Mouse (Mus musculus): ENCODE measurements around the gene Akt2. TPM values are rescaled to one million over a fixed set of nuclear protein-coding genes. Genes with fewer than 3 reads are reported as not detected.
"Not testable (repeated sequence)": the region's sequence is repeated elsewhere in the genome, so short reads cannot be mapped to it uniquely, and the experiment has no call there.

The Akt2 gene
- polyA plus RNA-seq, 1 experiment from 2014 or later: 51.1 TPM

- ATAC-seq (ENCODE audit: low FRiP score): no peak
- no peak overlapping the region for H3K9ac ChIP-seq
- WGBS: 94% methylated on average over 6 of the region's 6 CpGs
- H3K27me3 ChIP-seq (ENCODE audit: control insufficient read depth, insufficient read depth, low read length): no peaks in the 10 kb centered on the region
- H3K4me3 ChIP-seq (replicated peaks; ENCODE audit: low read length): no peak overlapping the region
- H3K4me1 ChIP-seq (replicated peaks; ENCODE audit: control insufficient read depth, insufficient read depth, low read length): no peaks in the 10 kb centered on the region
- H3K9me3 ChIP-seq (ENCODE audit: control insufficient read depth, low read length): no peaks in the 10 kb centered on the region
- H3K36me3 ChIP-seq (replicated peaks; ENCODE audit: control insufficient read depth, insufficient read depth): peaks cover 78% of the 10 kb centered on the region
- no peak overlapping the region for H3K4me2 ChIP-seq (replicated peaks)
- no peak for DNase-seq (ENCODE audit: low spot score)
- H3K27ac ChIP-seq: 0 out of 2 replicates have a peak overlapping the region, but pooled peaks have one; percentile 5
Observed at GRCm38 (mm10) chr7:27628190-27628589, 36.8 kb downstream of the Akt2 start.

GRCm38 (mm10) chr7:27628816-27629215 lies 37.5 kb downstream of the Akt2 start:
- not testable (repeated sequence) for H3K27ac ChIP-seq; H3K4me2 ChIP-seq (replicated peaks); H3K4me3 ChIP-seq (replicated peaks; ENCODE audit: low read length); ATAC-seq (ENCODE audit: low FRiP score); H3K4me1 ChIP-seq (replicated peaks; ENCODE audit: control insufficient read depth, insufficient read depth, low read length); H3K9me3 ChIP-seq (ENCODE audit: control insufficient read depth, low read length); DNase-seq (ENCODE audit: low spot score); H3K27me3 ChIP-seq (ENCODE audit: control insufficient read depth, insufficient read depth, low read length); H3K9ac ChIP-seq
- H3K36me3 ChIP-seq (replicated peaks; ENCODE audit: control insufficient read depth, insufficient read depth): peaks cover 79% of the 10 kb centered on the region
- WGBS: 86% methylated on average over 7 of the region's 7 CpGs

- Histone ChIP-seq H3K4me3 (replicated peaks; ENCODE audit: low read length) (no peak overlapping the region), H3K27me3 (ENCODE audit: control insufficient read depth, insufficient read depth, low read length) (no peaks in the 10 kb centered on the region), H3K27ac (no peak overlapping the region), H3K4me2 (replicated peaks) (no peak overlapping the region), H3K9ac (no peak overlapping the region), H3K36me3 (replicated peaks; ENCODE audit: control insufficient read depth, insufficient read depth) (peaks cover 86% of the 10 kb centered on the region), H3K9me3 (ENCODE audit: control insufficient read depth, low read length) (no peaks in the 10 kb centered on the region), H3K4me1 (replicated peaks; ENCODE audit: control insufficient read depth, insufficient read depth, low read length) (no peaks in the 10 kb centered on the region)
- DNase-seq (ENCODE audit: low spot score): no peak
- no peak for ATAC-seq (ENCODE audit: low FRiP score)
- WGBS: 97% methylated on average over 4 of the region's 4 CpGs
Observed at GRCm38 (mm10) chr7:27631439-27631838, 40.1 kb downstream of the Akt2 start.

GRCm38 (mm10) chr7:27633166-27633565 lies 41.8 kb downstream of the Akt2 start:
- Histone ChIP-seq H3K27ac (no peak overlapping the region), H3K27me3 (ENCODE audit: control insufficient read depth, insufficient read depth, low read length) (no peaks in the 10 kb centered on the region), H3K9ac (no peak overlapping the region), H3K4me2 (replicated peaks) (no peak overlapping the region), H3K9me3 (ENCODE audit: control insufficient read depth, low read length) (no peaks in the 10 kb centered on the region), H3K4me1 (replicated peaks; ENCODE audit: control insufficient read depth, insufficient read depth, low read length) (no peaks in the 10 kb centered on the region), H3K36me3 (replicated peaks; ENCODE audit: control insufficient read depth, insufficient read depth) (peaks cover 85% of the 10 kb centered on the region), H3K4me3 (replicated peaks; ENCODE audit: low read length) (no peak overlapping the region)
- 92% methylated on average over 6 of the region's 6 CpGs for WGBS
- ATAC-seq (ENCODE audit: low FRiP score): no peak
- no peak for DNase-seq (ENCODE audit: low spot score)

GRCm38 (mm10) chr7:27634691-27635090 lies 43.3 kb downstream of the Akt2 start:
- peaks cover 73% of the 10 kb centered on the region for H3K36me3 ChIP-seq (replicated peaks; ENCODE audit: control insufficient read depth, insufficient read depth)
- WGBS: 97% methylated on average over 6 of the region's 6 CpGs
- H3K9ac ChIP-seq: no peak overlapping the region
- no peaks in the 10 kb centered on the region for H3K4me1 ChIP-seq (replicated peaks; ENCODE audit: control insufficient read depth, insufficient read depth, low read length)
- no peak overlapping the region for H3K4me2 ChIP-seq (replicated peaks)
- no peak for ATAC-seq (ENCODE audit: low FRiP score)
- no peak for DNase-seq (ENCODE audit: low spot score)
- no peaks in the 10 kb centered on the region for H3K9me3 ChIP-seq (ENCODE audit: control insufficient read depth, low read length)
- no peak overlapping the region for H3K4me3 ChIP-seq (replicated peaks; ENCODE audit: low read length)
- no peaks in the 10 kb centered on the region for H3K27me3 ChIP-seq (ENCODE audit: control insufficient read depth, insufficient read depth, low read length)
- no peak overlapping the region for H3K27ac ChIP-seq

GRCm38 (mm10) chr7:27635094-27635493 lies 43.7 kb downstream of the Akt2 start:
- not testable (repeated sequence) for H3K27ac ChIP-seq; H3K4me2 ChIP-seq (replicated peaks); H3K9me3 ChIP-seq (ENCODE audit: control insufficient read depth, low read length); DNase-seq (ENCODE audit: low spot score); ATAC-seq (ENCODE audit: low FRiP score); H3K9ac ChIP-seq; H3K4me1 ChIP-seq (replicated peaks; ENCODE audit: control insufficient read depth, insufficient read depth, low read length); H3K27me3 ChIP-seq (ENCODE audit: control insufficient read depth, insufficient read depth, low read length); H3K4me3 ChIP-seq (replicated peaks; ENCODE audit: low read length)
- whole genome bisulfite sequencing: 100% methylated on average over 2 of the region's 2 CpGs
- H3K36me3 ChIP-seq (replicated peaks; ENCODE audit: control insufficient read depth, insufficient read depth): peaks cover 71% of the 10 kb centered on the region

GRCm38 (mm10) chr7:27644471-27644870 lies 53.1 kb downstream of the Akt2 start:
- DNase-seq (ENCODE audit: low spot score) (no peak), ATAC-seq (ENCODE audit: low FRiP score) (no peak)
- Histone ChIP-seq H3K9ac (no peak overlapping the region), H3K27ac (no peak overlapping the region), H3K27me3 (ENCODE audit: control insufficient read depth, insufficient read depth, low read length) (no peaks in the 10 kb centered on the region), H3K4me2 (replicated peaks) (no peak overlapping the region), H3K4me3 (replicated peaks; ENCODE audit: low read length) (no peak overlapping the region), H3K4me1 (replicated peaks; ENCODE audit: control insufficient read depth, insufficient read depth, low read length) (no peaks in the 10 kb centered on the region), H3K36me3 (replicated peaks; ENCODE audit: control insufficient read depth, insufficient read depth) (peaks cover 1% of the 10 kb centered on the region; the same call in 1 of the 2 replicates), H3K9me3 (ENCODE audit: control insufficient read depth, low read length) (no peaks in the 10 kb centered on the region)
- 65% methylated on average over 1 of the region's 1 CpGs for WGBS

GRCm38 (mm10) chr7:27646516-27646915 lies 55.2 kb downstream of the Akt2 start:
- no peak overlapping the region for H3K4me3 ChIP-seq (replicated peaks; ENCODE audit: low read length)
- no peaks in the 10 kb centered on the region for H3K4me1 ChIP-seq (replicated peaks; ENCODE audit: control insufficient read depth, insufficient read depth, low read length)
- no peak for DNase-seq (ENCODE audit: low spot score)
- no peak overlapping the region for H3K9ac ChIP-seq
- ATAC-seq (ENCODE audit: low FRiP score): no peak
- H3K4me2 ChIP-seq (replicated peaks): no peak overlapping the region
- no peak overlapping the region for H3K27ac ChIP-seq
- H3K27me3 ChIP-seq (ENCODE audit: control insufficient read depth, insufficient read depth, low read length): no peaks in the 10 kb centered on the region
- no peaks in the 10 kb centered on the region for H3K36me3 ChIP-seq (replicated peaks; ENCODE audit: control insufficient read depth, insufficient read depth)
- WGBS: 90% methylated on average over 7 of the region's 7 CpGs
- no peaks in the 10 kb centered on the region for H3K9me3 ChIP-seq (ENCODE audit: control insufficient read depth, low read length)

- DNase-seq (ENCODE audit: low spot score) (no peak), ATAC-seq (ENCODE audit: low FRiP score) (no peak)
- Histone ChIP-seq H3K4me2 (replicated peaks) (no peak overlapping the region), H3K27me3 (ENCODE audit: control insufficient read depth, insufficient read depth, low read length) (no peaks in the 10 kb centered on the region), H3K4me3 (replicated peaks; ENCODE audit: low read length) (no peak overlapping the region), H3K9ac (no peak overlapping the region), H3K36me3 (replicated peaks; ENCODE audit: control insufficient read depth, insufficient read depth) (no peaks in the 10 kb centered on the region), H3K9me3 (ENCODE audit: control insufficient read depth, low read length) (no peaks in the 10 kb centered on the region), H3K4me1 (replicated peaks; ENCODE audit: control insufficient read depth, insufficient read depth, low read length) (no peaks in the 10 kb centered on the region), H3K27ac (no peak overlapping the region)
- WGBS: 86% methylated on average over 6 of the region's 6 CpGs
Observed at GRCm38 (mm10) chr7:27647281-27648002, 56.1 kb downstream of the Akt2 start.

- no peaks in the 10 kb centered on the region for H3K27me3 ChIP-seq (ENCODE audit: control insufficient read depth, insufficient read depth, low read length)
- no peak overlapping the region for H3K27ac ChIP-seq
- H3K4me1 ChIP-seq (replicated peaks; ENCODE audit: control insufficient read depth, insufficient read depth, low read length): peaks cover 7% of the 10 kb centered on the region
- no peaks in the 10 kb centered on the region for H3K9me3 ChIP-seq (ENCODE audit: control insufficient read depth, low read length)
- no peak overlapping the region for H3K4me3 ChIP-seq (replicated peaks; ENCODE audit: low read length)
- H3K36me3 ChIP-seq (replicated peaks; ENCODE audit: control insufficient read depth, insufficient read depth): no peaks in the 10 kb centered on the region
- ATAC-seq (ENCODE audit: low FRiP score) (no peak), DNase-seq (ENCODE audit: low spot score) (no peak)
- H3K4me2 ChIP-seq (replicated peaks): no peak overlapping the region
- no peak overlapping the region for H3K9ac ChIP-seq
- 94% methylated on average over 11 of the region's 11 CpGs for WGBS
Observed at GRCm38 (mm10) chr7:27649723-27650122, 58.4 kb downstream of the Akt2 start.
